Mouse (Mus musculus) gastrocnemius, postnatal 14 days (tissue): ENCODE measurements around the gene Nxpe3. TPM values are rescaled to one million over a fixed set of nuclear protein-coding genes. Genes with fewer than 3 reads are reported as not detected.
"Not testable (repeated sequence)": the region's sequence is repeated elsewhere in the genome, so short reads cannot be mapped to it uniquely, and the experiment has no call there.

Experiments used
- DNase-seq: peaks from one replicate; pipeline ENCODE4 v3.0.0; 2021; ENCODE audit warnings: mixed read lengths
- intact Hi-C: fragments of 180-260 bp; cut with DNase I; formaldehyde crosslinking; loops from one replicate; pipeline ENCODE4 v1.15.1; 2025; ENCODE audit warnings: low total_unique reads
- total RNA-seq, 2 experiments: library from RNA; stranded (reverse); gene quantifications; 2 replicates each; pipeline ENCODE4 v1.2.3; 2021

Nxpe3 gene
- total RNA-seq, 2 experiments from 2014 or later = 0.31 to 0.33 TPM

DNA sequence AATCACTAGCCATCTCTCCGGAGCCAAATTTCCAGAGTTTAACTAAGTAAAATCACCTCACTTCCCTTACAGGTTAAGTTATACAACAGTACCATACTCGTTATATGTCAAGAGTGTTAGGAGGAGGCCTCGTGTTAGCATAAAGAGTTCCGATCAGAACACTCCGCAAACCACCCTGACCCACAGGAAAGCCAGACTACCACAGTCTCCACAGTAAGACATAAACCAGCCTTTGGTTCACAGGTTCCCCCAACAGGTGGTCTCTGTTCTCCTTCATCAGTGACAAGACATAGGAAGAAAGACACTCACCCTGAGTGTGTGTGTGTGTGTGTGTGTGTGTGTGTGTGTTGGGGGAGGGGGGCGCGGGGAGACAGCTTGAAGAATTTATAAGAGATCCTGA, 3.7 kb downstream of the Nxpe3 start:
- DNase-seq = no peak
- intact Hi-C loops = no loop called here

DNA sequence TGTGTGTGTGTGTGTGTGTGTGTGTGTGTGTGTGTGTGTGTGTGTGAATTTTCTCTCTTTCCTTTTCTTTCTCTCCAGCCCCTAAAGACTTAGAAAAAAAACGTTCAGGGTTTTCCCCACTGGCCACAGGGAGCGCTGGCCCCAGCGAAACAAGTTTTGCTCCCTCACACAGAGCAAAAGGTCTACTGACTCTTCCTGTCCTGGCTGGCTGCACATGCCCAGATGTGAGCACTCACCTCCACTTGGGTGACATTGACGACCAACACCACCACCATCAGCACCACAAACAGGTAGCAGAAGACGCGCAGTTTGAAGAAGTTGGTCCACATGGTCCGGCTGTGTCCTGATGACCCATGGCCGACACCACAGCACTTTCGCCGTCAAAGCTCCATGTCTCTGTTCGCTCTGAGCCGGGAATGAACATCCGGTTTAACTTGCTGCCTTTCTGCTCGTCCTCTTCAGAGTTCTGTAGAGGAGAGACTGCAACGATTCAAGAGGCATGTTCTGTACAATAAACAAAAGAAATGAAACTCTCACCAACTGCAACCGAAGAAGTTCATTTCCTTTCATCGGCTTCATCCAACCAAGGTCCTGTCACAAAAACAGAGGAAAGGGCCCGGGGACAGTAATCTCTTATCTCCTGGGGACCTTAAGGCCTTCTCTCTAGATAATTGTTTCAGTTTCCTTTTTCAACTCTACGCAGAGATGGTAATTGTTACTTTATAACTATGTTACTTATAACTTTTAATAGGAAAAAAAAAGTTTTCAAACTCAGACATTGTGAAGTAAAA, 4.5 kb downstream of the Nxpe3 start:
- intact Hi-C loops = no loop called here
- DNase-seq = no peak

DNA sequence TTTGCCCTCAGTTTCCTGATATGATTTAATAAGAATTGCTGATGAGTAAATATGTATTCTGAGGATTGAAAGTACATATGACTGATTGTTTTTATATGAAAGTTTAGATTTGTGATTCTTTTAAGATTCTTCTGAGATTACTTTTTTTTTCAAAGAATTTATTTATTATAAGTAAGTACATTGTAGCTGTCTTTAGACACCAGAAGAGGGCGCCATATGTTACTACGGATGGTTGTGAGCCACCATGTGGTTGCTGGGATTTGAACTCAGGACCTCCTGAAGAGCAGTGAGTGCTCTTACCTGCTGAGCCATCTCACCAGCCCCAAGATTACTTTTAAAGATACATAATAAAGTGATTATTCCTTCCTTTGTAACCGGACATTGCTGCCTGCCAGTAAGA, 5.6 kb downstream of the Nxpe3 start:
- DNase-seq = no peak
- intact Hi-C loops = no loop called here

DNA sequence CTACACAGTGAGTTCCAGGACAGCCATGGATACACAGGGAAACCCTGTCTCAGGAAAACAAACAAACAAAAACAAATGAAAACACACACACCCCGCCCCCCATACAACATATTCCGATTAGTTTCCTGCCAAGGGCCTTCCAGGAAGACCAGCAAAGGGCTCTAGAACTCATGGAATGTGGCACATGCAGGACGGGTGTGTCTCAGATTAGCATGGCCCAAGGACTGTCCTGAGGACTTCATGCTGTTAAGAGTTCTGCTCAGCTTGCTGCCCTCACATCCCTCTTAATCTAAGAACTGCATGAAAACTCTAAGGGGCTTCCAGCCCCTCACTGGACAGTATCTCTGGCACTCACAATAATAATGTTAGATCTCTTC, 6.5 kb downstream of the Nxpe3 start:
- intact Hi-C loops = no loop called here
- no peak for DNase-seq

DNA sequence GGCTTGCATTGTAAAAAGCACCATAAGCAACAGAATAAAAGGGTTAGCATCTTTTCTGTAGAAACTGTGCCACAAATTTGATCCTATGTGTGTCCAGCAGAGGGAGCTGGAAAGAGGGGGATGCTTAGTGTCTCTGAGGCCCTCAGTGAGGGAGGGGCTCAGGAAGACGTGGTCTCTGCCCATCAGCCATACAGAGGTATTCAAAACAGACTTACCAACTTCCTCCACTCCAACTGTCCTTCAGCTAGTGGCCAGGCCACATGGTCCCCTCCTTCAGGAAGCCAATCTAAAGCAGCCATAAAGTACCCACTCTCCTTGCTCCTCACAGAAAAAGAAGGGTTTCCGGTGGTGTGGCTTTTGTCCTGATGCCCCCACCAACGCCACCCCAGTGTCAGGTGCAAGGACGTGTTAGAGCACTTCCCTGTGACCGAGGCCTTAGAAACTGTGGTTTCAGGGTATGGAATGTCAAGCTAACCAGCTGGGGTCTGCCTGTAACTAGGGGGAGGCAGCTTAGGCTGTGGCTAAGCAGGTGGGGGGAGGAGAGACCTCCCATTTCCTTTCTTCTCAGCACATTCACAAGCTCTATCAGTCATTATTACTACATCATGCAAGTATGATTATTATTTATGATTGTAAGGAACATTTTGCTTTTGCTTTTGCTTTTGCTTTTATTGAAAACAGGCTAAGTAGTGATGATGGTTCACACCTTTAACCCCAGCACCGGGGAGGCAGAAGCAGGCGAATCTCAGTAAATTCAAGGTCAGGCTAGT, 7.1 kb downstream of the Nxpe3 start:
- intact Hi-C loops = no loop called here
- no peak for DNase-seq

DNA sequence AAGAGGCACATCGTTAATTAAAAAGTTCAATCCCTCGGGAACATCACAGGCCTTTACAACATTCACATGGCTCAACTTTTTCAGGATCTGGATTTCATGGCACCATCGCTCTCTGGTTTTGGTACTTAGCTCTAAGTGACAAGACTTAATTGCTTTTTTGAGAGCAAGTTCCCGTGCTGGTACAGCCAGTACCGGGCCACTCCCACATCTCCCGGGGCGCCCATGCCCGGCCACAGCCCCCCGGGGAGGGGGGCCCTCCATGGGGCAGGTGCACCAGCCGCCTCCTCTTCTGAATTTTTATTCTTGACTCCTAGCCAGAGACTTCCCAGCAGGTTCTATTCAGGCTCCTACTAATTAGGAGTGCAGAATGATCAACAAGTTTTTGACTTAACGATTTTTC, 10.8 kb downstream of the Nxpe3 start:
- no peak for DNase-seq
- intact Hi-C loops = no loop called here

DNA sequence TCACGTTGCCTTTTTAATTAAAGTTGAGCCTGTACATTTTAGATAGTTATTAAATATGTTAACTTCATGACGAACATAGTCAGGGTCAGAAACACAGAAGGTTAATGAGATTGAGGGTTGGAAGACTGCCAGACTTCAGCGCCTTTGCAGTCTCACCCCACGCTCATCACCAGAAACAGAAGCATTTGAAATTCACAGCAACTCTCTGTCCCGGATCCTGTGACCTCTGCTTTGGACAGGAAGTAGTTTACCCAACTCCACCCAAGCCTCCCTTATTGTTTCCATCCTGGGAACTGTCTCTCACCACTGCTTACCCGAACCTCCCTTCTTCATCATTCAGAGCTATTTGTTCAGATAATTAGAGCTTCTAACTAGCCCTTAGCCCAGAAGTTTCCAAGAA, 19.1 kb downstream of the Nxpe3 start:
- no peak for DNase-seq
- intact Hi-C loops = no loop called here

DNA sequence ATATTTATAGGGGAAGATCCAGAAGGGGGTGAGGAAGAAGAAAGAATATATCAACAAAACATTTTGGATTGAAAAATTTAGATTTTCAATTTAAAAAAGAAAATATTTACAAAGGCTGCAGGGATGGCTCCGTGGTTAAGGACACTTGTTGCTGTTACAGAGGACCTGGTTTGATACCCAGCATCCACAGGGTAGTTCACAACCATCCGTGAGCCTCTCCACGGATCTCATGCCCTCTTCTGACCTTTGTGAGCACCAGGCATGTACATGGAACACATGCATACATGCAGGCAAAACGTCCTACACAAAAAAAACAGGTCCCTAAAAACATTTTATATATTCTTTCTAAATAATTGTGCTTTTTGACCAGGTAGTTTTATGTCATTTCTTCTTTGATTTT, 31.3 kb downstream of the Nxpe3 start:
- intact Hi-C loops = no loop called here
- no peak for DNase-seq

DNA sequence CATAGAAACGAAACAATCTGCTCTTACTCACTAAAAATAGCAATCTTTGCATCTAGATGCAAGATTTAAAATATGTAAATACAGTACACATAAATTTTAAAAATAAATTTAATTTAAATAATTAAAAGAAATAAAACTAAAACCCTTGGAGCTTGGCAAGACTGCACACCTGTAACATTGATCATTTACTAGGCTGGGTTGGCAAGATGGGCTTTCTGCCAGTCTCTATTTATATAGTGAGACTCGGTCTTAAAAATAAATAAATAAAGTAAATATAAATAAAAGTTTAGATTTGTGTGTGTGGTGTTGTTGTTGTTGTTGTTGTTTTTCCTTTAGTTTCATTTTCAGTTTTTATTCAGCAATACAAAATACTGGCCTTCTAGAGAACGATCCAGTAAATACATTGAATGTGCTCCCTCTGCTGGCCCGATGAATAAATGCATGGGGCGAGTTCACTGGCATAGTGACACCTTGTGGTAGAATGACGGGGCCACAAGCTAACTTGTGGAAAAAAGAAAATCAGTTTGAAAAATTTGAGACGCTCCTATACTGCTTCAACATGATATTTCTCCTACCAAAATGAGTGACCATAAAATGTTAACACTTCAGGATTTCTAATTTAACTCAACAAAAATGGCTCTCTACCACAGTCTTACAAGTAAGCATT, 31.8 kb downstream of the Nxpe3 start:
- DNase-seq = peak; percentile 66
- intact Hi-C loops = no loop called here

DNA sequence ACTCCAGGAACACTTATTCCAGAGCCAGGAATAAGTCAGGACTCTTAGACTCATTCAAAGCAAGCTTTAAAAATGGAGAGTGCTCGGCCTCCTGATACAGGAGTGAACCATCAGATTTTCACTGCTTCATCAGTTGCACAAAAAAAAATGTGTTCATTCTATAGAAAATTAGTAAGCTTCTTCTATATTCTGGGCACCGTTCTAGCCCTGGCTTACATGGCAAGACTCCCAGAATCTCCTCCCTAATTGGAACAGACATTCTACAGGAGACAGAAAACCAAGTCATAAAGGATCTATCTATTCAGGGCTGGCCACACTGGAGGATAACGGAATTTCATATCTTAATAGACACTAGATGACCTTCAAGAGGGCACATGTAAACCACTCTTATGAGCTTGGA, 34.0 kb downstream of the Nxpe3 start:
- no peak for DNase-seq
- intact Hi-C loops = no loop called here

DNA sequence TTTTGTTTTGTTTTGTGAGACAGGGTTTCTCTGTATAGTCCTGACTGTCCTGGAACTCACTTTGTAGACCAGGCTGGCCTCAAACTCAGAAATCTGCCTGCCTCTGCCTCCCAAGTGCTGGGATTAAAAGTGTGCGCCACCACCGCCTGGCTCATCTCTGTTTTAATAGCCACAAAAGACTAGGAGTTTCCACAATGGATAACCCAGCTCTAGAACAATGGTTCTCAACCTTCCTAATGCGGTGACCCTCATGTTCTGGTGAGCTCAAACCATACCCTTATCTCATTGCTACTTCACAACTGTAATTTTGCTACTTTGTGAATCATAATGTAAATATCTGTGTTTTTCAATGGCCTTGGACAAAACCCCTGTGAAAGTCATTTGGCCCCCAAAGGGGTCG, 35.7 kb downstream of the Nxpe3 start:
- intact Hi-C loops = loop anchor here (5.0 kb wide), 1 partner anchor 342 kb away; no protein-coding TSS in a partner anchor
- not testable (repeated sequence) for DNase-seq

DNA sequence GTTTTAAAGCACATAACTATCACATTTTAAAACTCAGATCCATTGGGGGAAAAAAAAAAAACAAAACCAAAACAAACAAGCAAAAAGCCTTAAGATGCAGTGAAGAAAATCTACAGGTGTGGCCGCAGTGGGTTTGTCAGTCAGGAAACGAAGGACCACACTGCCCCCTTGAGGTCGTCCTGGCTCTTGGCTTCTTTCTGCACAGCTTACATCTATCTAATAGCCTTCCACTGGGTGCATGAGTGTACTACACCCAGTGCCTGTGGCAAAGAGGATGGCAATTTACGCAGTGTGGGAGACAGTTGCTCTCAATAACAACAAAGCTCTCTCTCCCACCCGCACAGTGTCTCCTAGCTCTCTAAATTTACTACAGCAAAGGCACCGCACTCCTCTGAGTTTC, 36.6 kb downstream of the Nxpe3 start:
- peak; percentile 55 for DNase-seq
- intact Hi-C loops = loop anchor here (5.0 kb wide), 1 partner anchor 341 kb away; no protein-coding TSS in a partner anchor

DNA sequence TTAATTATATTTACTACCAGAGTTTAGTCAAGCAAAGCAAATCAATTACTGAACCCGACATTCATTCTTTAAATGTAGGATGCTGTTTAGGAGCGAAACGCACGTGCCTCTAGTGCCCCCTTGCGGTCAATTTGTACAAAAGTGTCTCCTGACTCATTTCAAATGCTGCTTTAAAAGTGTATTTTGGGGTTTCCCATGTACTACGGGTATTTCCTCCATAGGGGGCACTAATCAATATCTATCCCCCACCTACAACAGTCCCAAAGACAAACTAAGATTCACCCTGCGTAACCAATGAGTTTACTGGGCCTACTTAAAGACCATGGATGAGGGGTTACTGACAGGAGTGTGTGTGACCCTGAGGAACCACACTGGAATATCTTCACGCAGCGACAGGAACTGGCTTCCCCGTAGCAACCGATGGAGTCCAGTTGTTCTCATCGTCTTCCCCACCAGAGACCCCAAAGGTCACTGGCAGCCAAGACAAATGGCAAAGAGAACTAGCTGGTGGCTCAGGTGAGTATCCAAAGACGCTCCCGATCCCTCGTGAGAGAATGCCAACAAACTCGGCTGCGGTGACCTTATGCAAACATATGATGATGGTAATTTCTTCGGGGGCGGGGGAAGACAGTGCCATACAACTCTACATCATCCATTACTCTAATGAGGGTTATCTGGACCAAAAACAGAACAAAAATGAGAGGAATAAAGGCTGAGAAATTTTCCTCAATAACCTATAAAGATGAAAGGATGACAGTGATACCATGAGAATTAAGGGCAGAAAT, 42.0 kb downstream of the Nxpe3 start:
- peak; percentile 68 for DNase-seq

DNA sequence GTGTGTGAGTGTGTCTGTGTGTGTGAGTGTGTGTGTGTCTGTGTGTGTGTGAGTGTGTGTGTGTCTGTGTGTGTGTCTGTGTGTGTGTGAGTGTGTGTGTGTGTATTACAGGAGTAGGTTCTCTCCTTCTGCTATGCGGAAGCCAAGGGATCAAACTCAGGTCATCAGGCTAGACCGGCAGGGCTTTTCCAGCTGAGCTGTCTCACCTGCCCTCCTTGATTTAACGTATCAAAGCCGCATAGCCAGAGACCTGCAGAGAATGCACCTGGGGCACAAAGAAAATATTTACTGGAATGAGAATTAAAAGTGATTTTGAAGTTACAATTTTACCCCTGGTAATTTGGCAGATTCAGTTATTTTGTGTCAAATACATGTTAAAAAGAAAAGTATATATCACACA, 42.6 kb downstream of the Nxpe3 start:
- DNase-seq = no peak
- intact Hi-C loops = loop anchor here (5.0 kb wide), 1 partner anchor 370 kb away; no protein-coding TSS in a partner anchor

More for the DNA sequence above, 42.0 kb downstream of the Nxpe3 start:
- intact Hi-C loops = loop anchor here (5.0 kb wide), 1 partner anchor 371 kb away; no protein-coding TSS in a partner anchor

DNA sequence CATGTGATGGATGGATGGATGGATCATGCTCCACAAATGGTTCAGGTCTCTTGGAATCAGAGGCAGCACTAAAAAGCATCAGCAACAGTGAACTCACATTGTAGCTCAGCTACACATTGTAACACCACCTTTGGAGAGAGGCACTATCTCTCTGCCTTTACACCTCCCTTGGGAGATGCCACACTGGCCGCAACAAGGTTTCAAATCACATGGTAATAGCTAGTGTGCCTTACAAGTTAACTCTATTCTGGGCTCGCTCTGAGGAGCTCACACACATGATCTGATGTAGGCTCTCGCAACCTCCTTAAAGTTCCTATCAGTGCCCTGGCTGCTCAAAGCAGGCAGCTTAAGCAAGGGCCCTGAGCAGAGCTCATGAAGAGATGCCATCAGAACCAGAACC, 44.6 kb downstream of the Nxpe3 start:
- DNase-seq = no peak
- intact Hi-C loops = loop anchor here (5.0 kb wide), 1 partner anchor 368 kb away; no protein-coding TSS in a partner anchor

DNA sequence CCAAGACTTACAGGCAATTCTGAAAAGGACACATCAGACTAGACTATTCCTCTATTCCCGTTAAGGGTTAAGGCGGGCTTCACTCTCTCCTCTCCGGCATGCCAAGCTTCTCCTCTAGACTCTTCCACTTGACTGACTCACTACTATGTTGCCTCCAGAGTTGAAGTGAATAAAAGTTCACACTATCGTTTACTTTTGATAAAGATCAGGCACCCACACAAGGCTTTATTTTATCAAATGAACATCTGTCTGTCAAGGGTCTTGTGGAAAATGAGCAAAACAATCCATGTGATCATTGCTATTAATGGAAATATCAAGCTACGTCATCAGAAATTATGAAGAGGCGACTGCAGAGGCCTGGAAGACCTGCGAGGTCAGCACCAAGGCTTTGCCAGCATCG, 47.4 kb downstream of the Nxpe3 start:
- intact Hi-C loops = no loop called here
- DNase-seq = no peak

DNA sequence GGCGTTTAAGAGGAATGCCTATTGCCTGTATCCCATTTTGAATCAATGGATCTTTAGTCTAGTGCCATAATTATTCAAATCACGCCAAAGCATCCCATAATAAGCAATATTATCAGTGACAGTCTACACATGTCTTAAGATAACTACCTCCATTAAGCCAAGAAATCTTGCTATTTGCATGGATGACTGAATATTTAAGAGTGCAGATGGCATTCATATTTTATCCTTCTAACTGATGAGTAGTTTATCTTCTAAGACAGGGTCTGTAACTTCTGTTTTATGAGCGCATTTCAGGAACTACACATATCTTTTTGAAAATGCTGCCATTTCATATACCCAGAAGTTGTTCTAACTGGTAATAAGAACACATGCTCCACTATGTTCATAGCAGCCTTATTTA, 50.2 kb downstream of the Nxpe3 start:
- DNase-seq = no peak
- intact Hi-C loops = no loop called here

DNA sequence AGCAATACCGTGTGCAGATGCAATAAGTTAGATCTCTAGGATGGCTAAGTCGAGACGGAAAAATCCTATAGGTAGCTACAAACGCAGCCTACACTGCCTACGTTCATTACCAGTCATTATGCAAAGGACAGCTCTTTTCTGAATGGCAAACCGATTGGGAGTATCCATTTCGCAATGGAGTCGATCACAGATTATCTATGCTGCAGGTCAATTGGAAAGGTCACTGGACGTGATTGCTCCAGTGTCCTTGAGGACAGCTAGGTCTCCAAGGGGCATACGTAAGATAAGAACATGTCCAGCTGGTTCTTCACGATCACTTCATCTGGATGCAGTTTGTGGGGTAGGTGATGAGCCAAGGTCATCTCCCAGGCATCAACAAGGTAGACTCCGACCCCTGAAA, 51.2 kb downstream of the Nxpe3 start:
- DNase-seq = no peak
- intact Hi-C loops = no loop called here

DNA sequence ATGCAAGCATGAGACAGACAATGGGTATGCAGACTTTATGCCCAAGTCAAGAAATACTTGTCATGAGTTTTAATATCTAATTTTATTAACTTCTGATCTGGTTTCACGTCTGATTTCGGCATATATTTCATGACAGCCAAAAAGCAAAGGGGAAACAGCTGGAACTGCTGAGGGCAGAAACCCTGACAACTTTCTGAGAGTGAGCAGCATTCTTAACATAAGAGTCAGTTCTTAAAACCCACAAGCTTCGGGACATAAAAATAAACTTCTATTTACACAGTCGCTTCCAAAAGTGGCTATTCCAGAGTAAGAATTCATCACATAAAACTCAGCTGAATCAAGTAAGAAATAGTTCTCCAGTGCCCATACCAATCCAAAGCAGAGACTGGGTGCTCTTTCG, 52.0 kb downstream of the Nxpe3 start:
- intact Hi-C loops = no loop called here
- no peak for DNase-seq

DNA sequence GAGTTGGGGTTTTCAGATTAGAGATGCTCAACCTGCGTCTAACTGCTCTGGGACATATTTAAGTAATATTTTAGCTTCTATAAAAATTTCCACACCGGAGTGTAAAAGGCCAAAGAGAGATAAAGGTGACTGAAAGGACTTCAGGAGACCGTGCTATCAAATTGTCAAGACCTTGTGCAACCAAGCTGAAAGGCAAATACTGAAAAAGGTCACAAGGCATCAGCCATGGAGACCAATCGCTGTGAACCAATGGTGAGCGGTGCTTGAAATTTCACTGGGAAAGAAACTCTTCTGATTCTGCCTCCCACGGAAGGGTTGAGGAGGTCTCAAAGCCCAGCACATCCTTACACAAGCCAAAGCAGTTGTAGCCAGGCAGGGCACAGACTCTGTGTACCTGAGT, 53.6 kb downstream of the Nxpe3 start:
- no peak for DNase-seq
- intact Hi-C loops = no loop called here
